Mouse (Mus musculus) urinary bladder, postnatal 14 days (tissue): Measurements from ENCODE around the gene Grap2.
"Not testable (repeated sequence)": the region's sequence is repeated elsewhere in the genome, so short reads cannot be mapped to it uniquely, and the experiment has no call there.

Experiments
- DNase-seq: peaks from one replicate; pipeline ENCODE4 v3.0.0; 2021; ENCODE audit warnings: low spot score

The Grap2 gene

GRCm38 (mm10) chr15:80566696-80567095, 5.7 kb upstream of the Grap2 start:
- no peak for DNase-seq

- DNase-seq: no peak
These were observed 5.3 kb upstream of the Grap2 start for GRCm38 (mm10) chr15:80567139-80567538.

- DNase-seq: no peak
These were observed 4.7 kb upstream of the Grap2 start for GRCm38 (mm10) chr15:80567731-80568130.

- DNase-seq: no peak
These were observed 3.2 kb upstream of the Grap2 start for GRCm38 (mm10) chr15:80569205-80569604.

- DNase-seq: no peak
These were observed 2.2 kb upstream of the Grap2 start for GRCm38 (mm10) chr15:80570226-80570625.

- DNase-seq: no peak
These were observed 783 bp upstream of the Grap2 start for GRCm38 (mm10) chr15:80571611-80572010.

- DNase-seq: no peak
These were observed 572 bp downstream of the Grap2 start for GRCm38 (mm10) chr15:80572811-80573520.

GRCm38 (mm10) chr15:80574211-80575040, 2.0 kb downstream of the Grap2 start:
- no peak for DNase-seq

- DNase-seq: no peak
These were observed 3.5 kb downstream of the Grap2 start for GRCm38 (mm10) chr15:80575817-80576370.

GRCm38 (mm10) chr15:80576415-80576994, 4.1 kb downstream of the Grap2 start:
- DNase-seq: no peak

- no peak for DNase-seq
These were observed 5.0 kb downstream of the Grap2 start for GRCm38 (mm10) chr15:80577166-80577960.

- no peak for DNase-seq
These were observed 6.7 kb downstream of the Grap2 start for GRCm38 (mm10) chr15:80579121-80579520.

GRCm38 (mm10) chr15:80580585-80580984, 8.2 kb downstream of the Grap2 start:
- not testable (repeated sequence) for DNase-seq

GRCm38 (mm10) chr15:80582581-80583495, 10.4 kb downstream of the Grap2 start:
- DNase-seq: peak; percentile 45

- no peak for DNase-seq
These were observed 13.9 kb downstream of the Grap2 start for GRCm38 (mm10) chr15:80586296-80586695.

- DNase-seq: no peak
These were observed 18.2 kb downstream of the Grap2 start for GRCm38 (mm10) chr15:80590641-80591040.

GRCm38 (mm10) chr15:80592737-80593136, 20.3 kb downstream of the Grap2 start:
- DNase-seq: no peak

- DNase-seq: no peak
These were observed 21.5 kb downstream of the Grap2 start for GRCm38 (mm10) chr15:80593877-80594276.

- DNase-seq: no peak
These were observed 26.4 kb downstream of the Grap2 start for GRCm38 (mm10) chr15:80598750-80599149.

GRCm38 (mm10) chr15:80599213-80599750, 26.9 kb downstream of the Grap2 start:
- peak; percentile 58 for DNase-seq
